Mouse (Mus musculus) left cerebral cortex, adult 2 months (tissue): Measurements from ENCODE around the gene Dynlt1b. TPM values are rescaled to one million over a fixed set of nuclear protein-coding genes. Genes with fewer than 3 reads are reported as not detected.
"Not testable (repeated sequence)": the region's sequence is repeated elsewhere in the genome, so short reads cannot be mapped to it uniquely, and the experiment has no call there.

ENCODE experiments used
- DNase-seq, 2 experiments: peaks; one replicate each; pipeline ENCODE4 v3.0.0; 2021 to 2022; ENCODE audit warnings: low spot score in 2 of 2, mixed read lengths in 1 of 2; ENCODE audit errors: extremely low spot score in 1 of 2
- H3K27ac ChIP-seq: fragments of 200-600 bp; 2 replicates; pipeline ENCODE4 v1.8.1; 2022
- H3K4me3 ChIP-seq: fragments of 200-600 bp; 2 replicates; pipeline ENCODE4 v1.8.1; 2022
- intact Hi-C: fragments of 180-260 bp; cut with DNase I; formaldehyde crosslinking; loops from one replicate; pipeline ENCODE4 v1.15.1; 2025
- long read RNA-seq, 2 experiments: library from polyadenylated mRNA; stranded (forward); transcript quantifications; one replicate each; pipeline ENCODE4 v2.0.0; 2021; ENCODE audit warnings: borderline mapping rate in 2 of 2
- total RNA-seq, 2 experiments: library from RNA; stranded (reverse); gene quantifications; 2 replicates each; pipeline ENCODE4 v1.2.3; 2021

The Dynlt1b gene
- 10 to 100 TPM; 42.0 TPM for total RNA-seq
- long read RNA-seq, experiment 1, partial matches to known transcripts, result 8 of 23 reads
- long read RNA-seq, experiment 1, other reads (novel, unspliced or antisense), result 11 of 23 reads
- long read RNA-seq, experiment 2, partial matches to known transcripts, result 9 of 25 reads
- long read RNA-seq, experiment 2, other reads (novel, unspliced or antisense), result 14 of 25 reads

DNA sequence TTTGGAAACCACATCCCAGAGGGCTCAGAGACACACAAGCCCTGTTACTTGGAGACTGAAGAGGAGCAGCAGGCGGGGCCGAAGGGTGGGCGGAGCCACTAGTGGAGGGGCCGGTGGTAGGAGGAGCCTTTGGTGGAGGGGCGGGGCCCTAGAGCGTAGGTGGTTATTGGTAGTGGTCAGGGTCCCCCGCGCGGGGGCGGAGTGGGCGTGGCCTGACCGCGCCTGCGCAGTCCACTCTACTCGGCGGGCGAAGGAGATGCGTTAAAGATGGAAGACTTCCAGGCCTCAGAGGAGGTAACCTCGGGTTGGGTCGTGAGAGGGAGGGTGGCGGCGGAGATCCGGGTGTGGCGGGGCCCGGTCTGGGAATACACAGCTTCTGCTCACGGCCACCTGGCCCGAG lies at the start of gene Dynlt1b:
TSS of gene Dynlt1b (plus strand) at position 168 of the 400 bp plus-strand sequence.
- DNase-seq, result peak; percentile 100
- H3K4me3 ChIP-seq, result peak within 1 kb of the TSS; percentile 46
- intact Hi-C loops, result not testable (repeated sequence)
- peak within 1 kb of the TSS; percentile 63; the same call in 1 of the 2 replicates for H3K27ac ChIP-seq

DNA sequence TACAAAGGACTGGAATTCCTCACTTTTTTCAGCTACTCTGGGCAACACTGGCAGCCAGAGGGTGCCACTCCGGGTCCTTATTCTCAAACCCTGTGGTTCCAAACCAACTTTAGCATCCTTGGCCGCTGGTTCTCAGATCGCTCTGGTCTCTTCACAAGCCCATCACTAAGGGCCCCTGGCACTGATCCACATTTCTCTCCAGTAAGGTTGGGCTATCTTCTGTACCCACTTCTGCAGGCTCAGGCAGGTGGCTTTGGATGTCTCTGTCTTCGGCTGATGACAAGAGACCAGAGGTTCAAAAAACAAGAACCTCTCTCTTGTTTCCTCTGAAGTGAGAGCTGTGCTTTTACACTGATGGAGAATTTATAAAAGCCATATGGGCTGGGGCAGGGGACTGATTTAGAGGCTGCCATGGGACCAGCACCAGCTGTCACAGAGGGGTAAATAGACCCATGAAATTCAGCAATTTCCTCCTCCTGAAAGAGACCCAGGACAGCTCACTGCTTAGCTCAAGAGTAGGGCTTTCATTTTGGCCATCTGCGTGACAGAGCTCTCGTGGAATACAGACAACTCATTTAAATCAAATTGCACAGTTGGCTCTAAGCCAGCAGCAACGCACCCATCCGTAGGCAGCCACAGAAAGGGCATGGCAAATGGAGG lies 49.6 kb upstream of the Dynlt1b start:
- H3K27ac ChIP-seq, DNase-seq, H3K4me3 ChIP-seq, intact Hi-C loops: not testable (repeated sequence)

DNA sequence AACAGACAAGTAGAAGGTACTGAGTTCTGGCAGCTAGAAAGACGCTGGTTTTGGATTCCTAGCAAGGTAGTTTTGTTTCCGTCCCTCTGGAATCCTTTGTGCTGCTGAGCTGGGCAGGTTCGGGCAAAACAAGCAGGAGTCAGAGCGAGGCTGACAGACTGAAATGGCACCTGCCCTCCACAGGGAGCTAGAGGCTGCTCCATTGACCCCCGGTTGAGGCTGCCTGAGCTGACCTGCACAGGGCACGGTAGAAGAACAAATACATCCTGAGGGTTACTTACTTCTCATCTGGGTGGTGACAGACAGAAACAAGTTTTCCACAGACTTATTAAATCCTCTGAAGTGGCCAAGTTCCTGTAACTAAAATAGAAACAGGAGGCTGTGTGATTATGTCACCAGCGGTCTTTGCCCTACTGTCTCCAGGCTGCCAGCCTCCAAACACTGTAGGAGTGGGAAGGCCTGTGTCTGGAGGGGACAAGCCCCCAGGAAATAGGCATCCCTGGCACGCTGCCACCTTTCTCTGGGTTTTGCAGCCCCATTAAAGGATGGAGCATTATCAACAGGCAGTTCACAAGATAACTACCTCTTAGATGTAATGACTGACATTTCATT lies 48.7 kb upstream of the Dynlt1b start:
- DNase-seq, H3K4me3 ChIP-seq, intact Hi-C loops, H3K27ac ChIP-seq: not testable (repeated sequence)

DNA sequence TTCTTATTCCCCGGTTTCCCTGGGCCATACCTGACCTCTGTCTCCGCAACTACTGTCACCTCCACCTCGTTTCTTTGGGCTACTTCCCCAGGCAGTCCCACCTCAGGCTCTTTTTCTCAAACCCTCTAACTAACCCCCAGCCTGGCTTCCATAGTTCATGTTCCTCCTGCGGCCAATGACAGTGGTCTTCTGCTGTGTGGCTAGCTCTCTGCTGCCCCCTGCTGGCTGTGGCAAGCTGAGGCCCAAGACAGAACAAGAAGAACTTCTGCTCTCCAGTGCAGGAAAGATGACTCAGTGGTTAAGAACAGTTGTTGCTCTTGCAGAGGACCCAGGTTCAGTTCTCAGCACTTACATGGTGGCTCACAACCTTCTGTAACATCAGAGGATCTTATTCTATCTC lies 43.0 kb upstream of the Dynlt1b start:
- H3K27ac ChIP-seq, H3K4me3 ChIP-seq, DNase-seq, intact Hi-C loops: not testable (repeated sequence)

DNA sequence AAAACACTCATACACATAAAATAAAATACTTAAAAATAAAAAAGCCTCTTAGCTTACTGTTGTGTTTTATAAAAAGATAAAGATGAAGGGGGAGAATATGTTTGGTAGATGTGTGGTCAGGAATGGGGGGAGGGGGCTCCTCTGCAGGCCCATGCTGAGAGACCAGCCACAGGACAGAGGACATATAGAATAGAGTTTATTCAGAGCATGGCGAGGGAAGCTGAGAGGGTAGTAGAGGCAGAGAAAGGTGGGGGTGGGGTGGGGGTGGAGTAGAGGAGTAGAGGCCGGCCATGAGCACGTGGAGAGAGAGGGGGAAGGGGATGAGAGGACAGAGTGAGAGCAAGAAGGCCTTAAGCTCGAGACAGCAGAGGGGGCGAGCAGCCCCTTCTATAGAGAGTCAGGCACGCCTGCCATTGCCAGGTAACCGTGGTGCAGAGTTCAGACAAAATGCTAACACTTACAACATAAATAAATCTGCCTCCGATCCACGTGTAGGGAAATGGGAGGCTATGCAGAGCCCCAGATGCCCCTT lies 42.5 kb upstream of the Dynlt1b start:
- H3K27ac ChIP-seq, DNase-seq, H3K4me3 ChIP-seq, intact Hi-C loops: not testable (repeated sequence)

DNA sequence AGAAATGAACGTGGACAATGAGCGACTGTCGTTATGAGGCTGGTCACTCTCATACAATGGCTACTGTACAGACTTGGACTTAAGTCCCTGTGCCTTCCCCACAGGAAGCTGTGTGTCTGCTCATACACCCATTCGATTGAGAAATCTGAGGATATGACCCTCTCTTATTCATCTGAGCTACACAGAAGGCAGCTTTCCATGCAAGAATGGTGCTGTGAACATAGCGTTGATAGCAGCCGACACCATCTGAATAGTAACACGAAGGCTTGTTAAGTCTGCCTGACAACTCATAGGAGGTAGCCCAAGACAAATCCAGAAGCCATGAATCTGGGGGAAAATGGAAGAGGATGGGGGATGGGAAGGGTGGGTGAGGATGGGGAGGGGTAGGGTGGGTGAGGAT lies 40.4 kb upstream of the Dynlt1b start:
- H3K27ac ChIP-seq, intact Hi-C loops, DNase-seq, H3K4me3 ChIP-seq: not testable (repeated sequence)

DNA sequence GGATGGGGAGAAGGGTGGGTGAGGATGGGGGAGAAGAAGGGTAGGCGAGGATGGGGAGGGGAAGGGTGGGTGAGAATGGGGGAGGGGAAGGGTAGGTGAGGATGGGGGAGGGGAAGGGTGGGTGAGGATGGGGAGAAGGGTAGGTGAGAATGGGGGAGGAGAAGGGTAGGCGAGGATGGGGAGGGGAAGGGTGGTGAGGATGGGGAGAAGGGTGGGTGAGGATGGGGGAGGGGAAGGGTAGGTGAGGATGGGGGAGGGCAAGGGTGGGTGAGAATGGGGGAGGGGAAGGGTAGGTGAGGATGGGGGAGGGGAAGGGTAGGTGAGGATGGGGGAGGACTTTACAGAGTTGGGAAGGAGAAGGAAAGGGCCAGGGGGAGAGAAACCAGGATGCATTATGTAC lies 39.2 kb upstream of the Dynlt1b start:
- DNase-seq, H3K4me3 ChIP-seq, H3K27ac ChIP-seq, intact Hi-C loops: not testable (repeated sequence)

DNA sequence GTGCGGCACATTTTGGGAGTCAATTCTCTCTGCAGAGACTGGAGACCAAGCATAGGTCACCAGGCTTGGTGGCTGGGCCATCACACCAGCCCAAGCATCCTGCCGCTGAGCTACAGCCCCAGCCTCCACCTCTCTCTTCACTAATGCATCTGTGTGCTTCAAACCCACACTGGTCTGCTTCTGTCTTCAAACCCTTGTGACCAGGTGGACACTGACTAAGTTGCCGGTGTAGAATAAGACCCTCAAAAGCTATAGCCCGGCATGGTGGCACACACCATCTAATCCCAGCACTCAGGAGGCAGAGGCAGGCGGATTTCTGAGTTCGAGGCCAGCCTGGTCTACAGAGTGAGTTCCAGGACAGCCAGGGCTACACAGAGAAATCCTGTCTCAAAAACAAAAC lies 38.2 kb upstream of the Dynlt1b start:
- H3K4me3 ChIP-seq, DNase-seq, intact Hi-C loops, H3K27ac ChIP-seq: not testable (repeated sequence)

DNA sequence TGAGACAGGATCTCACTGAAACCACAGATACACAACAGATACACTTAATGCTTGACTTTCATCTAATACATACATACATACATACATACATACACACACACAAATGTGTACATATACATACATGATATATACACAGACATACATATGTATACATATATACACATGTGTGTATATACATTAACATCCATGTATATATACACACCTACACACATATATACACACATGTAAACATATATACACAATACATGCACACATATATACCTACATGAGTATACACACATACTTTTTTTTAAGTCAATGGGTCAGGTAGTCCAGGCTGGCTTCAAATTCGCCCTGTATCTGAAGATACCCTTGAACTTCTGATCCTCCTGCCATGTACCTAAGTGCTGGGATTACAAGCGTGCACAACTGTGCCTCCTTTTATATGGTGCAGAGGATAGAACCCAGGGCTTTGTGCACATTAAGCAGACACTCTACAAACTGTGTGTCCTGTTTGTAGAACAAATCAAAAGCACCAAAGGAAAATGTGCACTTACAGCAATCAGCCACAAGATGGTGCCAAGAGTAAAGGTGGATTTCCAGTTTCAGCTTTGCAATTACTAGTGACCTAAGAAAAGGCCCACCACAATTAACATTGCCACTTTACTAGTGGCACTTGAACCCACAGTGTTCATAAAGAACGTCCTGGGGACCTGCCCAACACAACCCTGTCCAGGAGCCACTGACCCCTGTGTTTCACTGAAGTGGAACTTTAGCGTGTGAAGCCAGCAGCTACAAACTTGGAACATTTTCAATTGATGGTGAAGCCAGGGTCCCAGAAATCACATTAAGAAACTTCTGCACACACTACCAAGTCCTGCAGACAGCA lies 37.2 kb upstream of the Dynlt1b start:
- H3K4me3 ChIP-seq, H3K27ac ChIP-seq, intact Hi-C loops, DNase-seq: not testable (repeated sequence)

DNA sequence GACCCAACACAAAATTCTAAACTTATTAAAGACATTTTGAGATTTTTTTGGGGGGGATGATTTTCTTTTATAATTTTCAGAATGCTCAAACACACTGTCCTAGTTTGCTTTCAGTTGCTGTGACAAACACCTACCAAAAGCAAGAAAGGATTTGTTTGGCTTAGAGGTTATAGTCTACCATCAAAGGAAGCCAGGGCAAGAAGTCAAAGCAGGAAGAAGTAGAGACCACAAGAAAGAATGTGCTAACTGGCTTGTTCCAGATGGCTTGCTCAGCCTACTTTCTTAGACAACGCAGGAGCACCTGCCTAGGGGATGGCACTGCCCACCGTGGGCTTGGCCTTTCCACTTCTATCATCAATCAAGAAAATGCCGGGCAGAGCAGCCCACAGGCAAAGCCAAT lies 31.8 kb upstream of the Dynlt1b start:
- H3K27ac ChIP-seq, H3K4me3 ChIP-seq, intact Hi-C loops, DNase-seq: not testable (repeated sequence)

DNA sequence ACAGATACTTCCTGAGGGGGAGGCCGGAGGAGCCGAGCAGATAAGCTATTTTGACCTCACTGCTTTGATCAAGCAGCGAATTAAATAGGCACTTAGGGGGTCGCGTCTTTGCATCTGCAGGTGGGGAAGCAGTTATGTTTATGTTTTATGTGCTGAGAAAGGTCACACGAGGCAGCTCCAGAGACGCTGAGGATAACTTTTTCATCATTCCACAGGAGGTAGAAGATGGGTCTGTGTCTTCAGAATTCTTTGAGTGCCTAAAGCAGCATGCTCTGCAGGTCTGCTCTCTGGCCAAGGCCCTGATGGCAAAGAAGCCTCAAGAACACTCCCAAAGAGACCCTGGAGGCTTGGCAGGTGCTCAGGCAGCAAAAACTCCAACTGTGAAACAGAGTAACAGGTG lies 31.1 kb upstream of the Dynlt1b start:
- intact Hi-C loops, H3K27ac ChIP-seq, DNase-seq, H3K4me3 ChIP-seq: not testable (repeated sequence)

DNA sequence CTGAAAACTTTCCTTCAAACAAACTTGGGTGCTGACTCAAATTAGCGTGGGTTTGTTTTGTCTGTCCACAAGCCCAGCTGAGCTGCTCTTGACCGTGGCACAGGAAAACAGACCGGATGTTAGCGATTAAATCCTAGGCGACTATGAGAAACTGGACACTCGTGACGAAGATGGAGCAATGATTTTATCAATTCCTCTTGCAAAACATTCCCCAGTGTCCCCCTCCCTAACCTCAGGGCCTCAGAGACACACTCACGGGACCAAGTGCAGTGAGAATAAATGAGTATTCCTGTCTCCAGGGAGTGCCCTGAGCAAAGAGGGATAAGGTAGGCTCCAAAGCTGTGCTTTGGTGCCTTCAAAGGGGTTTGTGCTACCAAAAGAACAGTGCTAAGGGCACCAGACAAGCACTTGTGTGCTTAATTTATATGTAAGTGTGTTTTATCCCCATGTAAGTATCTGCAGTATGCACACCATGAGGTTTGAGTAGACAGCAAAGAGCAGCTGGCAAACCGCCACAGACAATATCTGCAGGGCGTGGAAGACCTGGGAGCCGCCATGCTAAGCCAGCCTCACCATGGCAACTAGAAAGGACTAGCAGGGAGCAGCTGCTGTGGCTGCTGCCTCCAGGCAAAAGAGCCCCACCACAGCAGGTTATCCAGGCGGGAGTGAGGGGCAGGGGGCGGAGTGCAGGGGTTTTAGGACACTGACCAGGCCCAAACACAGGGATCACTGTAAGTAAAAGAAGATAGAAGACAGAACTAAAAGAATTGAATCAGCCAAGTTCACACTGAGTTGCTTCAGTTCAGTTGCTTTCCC lies 30.4 kb upstream of the Dynlt1b start:
- peak in 1 of 2 experiments; percentile 19 for DNase-seq
- H3K4me3 ChIP-seq, H3K27ac ChIP-seq, intact Hi-C loops: not testable (repeated sequence)

DNA sequence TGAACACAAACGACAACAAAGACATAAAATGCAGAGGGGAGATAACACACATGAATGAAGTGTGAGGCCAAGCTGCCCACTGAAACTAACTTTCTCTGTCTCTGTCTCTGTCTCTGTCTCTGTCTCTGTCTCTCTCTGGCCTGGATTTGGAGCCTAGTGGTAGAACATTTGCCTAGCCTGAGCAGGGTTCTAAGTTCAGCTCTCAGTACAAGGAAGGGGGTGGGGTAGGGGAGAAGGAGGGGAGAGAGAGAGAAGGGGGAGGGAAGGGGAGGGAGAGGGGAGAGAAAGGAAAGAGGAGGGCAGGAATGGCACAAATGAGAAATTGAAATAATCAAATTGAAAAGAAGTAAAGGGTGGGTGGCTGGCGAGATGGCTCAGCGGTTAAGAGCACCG lies 29.8 kb upstream of the Dynlt1b start:
- DNase-seq, intact Hi-C loops, H3K4me3 ChIP-seq, H3K27ac ChIP-seq: not testable (repeated sequence)

DNA sequence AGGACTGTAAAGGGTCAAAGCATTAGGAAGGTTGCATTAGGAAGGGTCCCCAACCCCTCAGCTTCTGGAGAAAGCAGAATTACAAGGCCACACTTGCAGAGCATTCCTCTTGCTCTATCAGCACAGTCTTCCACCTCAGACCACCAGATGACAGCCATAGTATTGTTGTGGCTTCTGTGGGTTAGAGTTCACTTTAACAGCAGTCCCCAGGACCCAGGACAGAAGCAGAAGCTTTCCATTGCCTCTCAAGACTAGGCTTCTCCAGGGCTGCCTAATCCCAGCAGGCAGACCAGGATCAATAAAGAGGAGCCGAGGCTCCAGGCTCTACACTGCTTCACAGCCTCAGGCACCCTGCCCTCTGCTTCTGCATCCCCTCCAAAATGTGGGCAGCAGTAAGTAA lies 25.4 kb upstream of the Dynlt1b start:
- intact Hi-C loops, DNase-seq, H3K4me3 ChIP-seq, H3K27ac ChIP-seq: not testable (repeated sequence)

DNA sequence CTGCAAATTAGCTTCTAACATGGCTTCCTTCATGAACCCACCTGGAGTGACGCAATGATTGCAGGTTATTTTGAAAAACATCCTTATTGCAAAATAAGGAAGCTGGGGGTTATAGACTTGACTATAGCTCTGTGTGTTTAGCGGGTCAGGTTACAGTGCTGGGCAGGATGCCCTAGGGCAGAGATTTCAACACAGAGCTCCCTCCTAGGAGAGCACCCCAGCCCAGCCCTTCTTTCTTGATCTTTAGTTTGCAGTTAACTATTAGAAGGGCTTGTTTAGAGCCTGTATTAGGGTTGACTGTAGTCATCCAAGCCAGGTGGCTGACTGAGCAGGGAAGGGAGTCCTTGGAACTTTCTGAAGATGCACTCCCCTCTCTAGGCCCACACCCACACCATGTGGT lies 22.9 kb upstream of the Dynlt1b start:
- intact Hi-C loops, result not testable (repeated sequence)

DNA sequence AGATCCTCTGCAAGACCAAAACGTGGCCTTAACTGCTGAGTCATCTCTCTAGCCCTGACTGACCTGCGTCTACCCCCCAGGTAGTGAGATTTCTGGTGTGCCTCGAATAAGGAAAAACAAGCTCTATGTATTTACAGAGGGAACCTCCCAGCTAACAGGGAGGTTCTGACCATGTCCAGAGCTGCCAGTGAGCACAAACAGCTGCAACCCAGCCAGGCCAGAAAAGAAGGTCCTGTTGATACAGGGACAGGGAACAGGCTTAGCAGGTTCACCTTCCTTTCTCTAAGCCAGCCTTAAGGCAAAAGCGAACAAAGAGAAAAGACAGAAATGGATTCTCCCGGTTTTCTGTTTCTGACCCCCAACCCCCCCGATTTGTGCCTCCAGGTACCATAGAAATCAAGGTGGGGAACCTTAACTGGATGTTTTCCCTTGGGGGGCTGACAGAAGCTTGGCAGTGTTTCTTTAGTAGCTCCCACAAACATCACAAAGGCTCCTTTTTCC lies 19.1 kb upstream of the Dynlt1b start:
- intact Hi-C loops, DNase-seq, H3K4me3 ChIP-seq, H3K27ac ChIP-seq: not testable (repeated sequence)

More for the DNA sequence above, 22.9 kb upstream of the Dynlt1b start:
- H3K4me3 ChIP-seq, H3K27ac ChIP-seq, DNase-seq: not testable (repeated sequence)
